Mouse (Mus musculus): ENCODE measurements around the gene Macf1. TPM values are rescaled to one million over a fixed set of nuclear protein-coding genes. Genes with fewer than 3 reads are reported as not detected.

Macf1 gene
- polyA plus RNA-seq, 1 experiment = 22.3 TPM

- Histone ChIP-seq H3K27ac (ENCODE audit: insufficient read depth, low read depth, low read length) (no peak overlapping the region), H3K4me1 (ENCODE audit: control insufficient read depth, insufficient read depth, insufficient read length, low read length) (peaks cover 9% of the 10 kb centered on the region; the same call in 1 of the 2 replicates), H3K36me3 (ENCODE audit: control insufficient read depth, insufficient read depth, low read length) (no peaks in the 10 kb centered on the region), H3K4me3 (ENCODE audit: low read depth, low read length) (peak overlapping the region; percentile 59), H3K27me3 (ENCODE audit: control insufficient read depth, insufficient read depth, low read length) (peaks cover 19% of the 10 kb centered on the region)
- WGBS = 2% methylated on average over 51 of the region's 56 CpGs
- TF ChIP-seq POLR2A (IDR thresholded peaks at IDR 0.05; ENCODE audit: low read depth, low read length) (no peak), CTCF (IDR thresholded peaks at IDR 0.05; ENCODE audit: extremely low read depth, insufficient read length, insufficient replicate concordance, low read depth, low read length) (no peak)
Observed at GRCm38 (mm10) chr4:123686368-123687024, 2.3 kb upstream of the Macf1 start.

- Histone ChIP-seq H3K4me1 (ENCODE audit: control insufficient read depth, insufficient read depth, insufficient read length, low read length) (peaks cover 9% of the 10 kb centered on the region; the same call in 1 of the 2 replicates), H3K27me3 (ENCODE audit: control insufficient read depth, insufficient read depth, low read length) (peaks cover 19% of the 10 kb centered on the region), H3K4me3 (ENCODE audit: low read depth, low read length) (no peak overlapping the region), H3K27ac (ENCODE audit: insufficient read depth, low read depth, low read length) (no peak overlapping the region), H3K36me3 (ENCODE audit: control insufficient read depth, insufficient read depth, low read length) (no peaks in the 10 kb centered on the region)
- TF ChIP-seq POLR2A (IDR thresholded peaks at IDR 0.05; ENCODE audit: low read depth, low read length) (no peak), CTCF (IDR thresholded peaks at IDR 0.05; ENCODE audit: extremely low read depth, insufficient read length, insufficient replicate concordance, low read depth, low read length) (no peak)
- WGBS = 72% methylated on average over 8 of the region's 8 CpGs
Observed at GRCm38 (mm10) chr4:123685506-123686242, 1.5 kb upstream of the Macf1 start.

GRCm38 (mm10) chr4:123685046-123685445 lies 886 bp upstream of the Macf1 start:
- TF ChIP-seq POLR2A (IDR thresholded peaks at IDR 0.05; ENCODE audit: low read depth, low read length) (no peak), CTCF (IDR thresholded peaks at IDR 0.05; ENCODE audit: extremely low read depth, insufficient read length, insufficient replicate concordance, low read depth, low read length) (no peak)
- peaks cover 19% of the 10 kb centered on the region for H3K27me3 ChIP-seq (ENCODE audit: control insufficient read depth, insufficient read depth, low read length)

DNA sequence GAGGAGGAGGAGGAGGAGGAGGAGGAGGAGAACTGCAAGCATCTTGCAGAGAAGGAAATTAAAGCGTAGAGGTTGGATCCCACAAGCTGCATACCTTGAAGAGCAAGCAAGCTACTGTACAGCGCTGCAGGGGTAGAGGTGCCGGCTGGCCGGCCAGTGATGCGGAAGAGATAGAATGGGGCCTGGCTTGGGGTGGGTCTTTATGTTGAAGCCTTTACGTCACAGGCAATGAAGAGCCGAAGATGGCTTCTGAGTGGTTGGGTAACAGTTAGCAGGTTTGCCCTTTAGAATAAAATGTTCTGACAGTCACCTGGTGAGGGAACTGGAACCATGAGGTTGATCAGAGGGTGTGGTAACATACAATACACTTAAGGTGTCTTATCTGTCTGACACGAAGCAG lies 1.9 kb downstream of the Macf1 start:
- Histone ChIP-seq H3K4me3 (ENCODE audit: low read depth, low read length) (no peak overlapping the region), H3K27me3 (ENCODE audit: control insufficient read depth, insufficient read depth, low read length) (peaks cover 15% of the 10 kb centered on the region), H3K4me1 (ENCODE audit: control insufficient read depth, insufficient read depth, insufficient read length, low read length) (peaks cover 6% of the 10 kb centered on the region; the same call in 1 of the 2 replicates), H3K36me3 (ENCODE audit: control insufficient read depth, insufficient read depth, low read length) (no peaks in the 10 kb centered on the region), H3K27ac (ENCODE audit: insufficient read depth, low read depth, low read length) (no peak overlapping the region)
- TF ChIP-seq CTCF (IDR thresholded peaks at IDR 0.05; ENCODE audit: extremely low read depth, insufficient read length, insufficient replicate concordance, low read depth, low read length) = no peak
- WGBS = 83% methylated on average over 8 of the region's 8 CpGs

More at GRCm38 (mm10) chr4:123685046-123685445, 886 bp upstream of the Macf1 start:
- 82% methylated on average over 7 of the region's 7 CpGs for WGBS
- H3K4me1 ChIP-seq (ENCODE audit: control insufficient read depth, insufficient read depth, insufficient read length, low read length) = peaks cover 9% of the 10 kb centered on the region; the same call in 1 of the 2 replicates
- no peak overlapping the region for H3K27ac ChIP-seq (ENCODE audit: insufficient read depth, low read depth, low read length)
- no peak overlapping the region for H3K4me3 ChIP-seq (ENCODE audit: low read depth, low read length)
- no peaks in the 10 kb centered on the region for H3K36me3 ChIP-seq (ENCODE audit: control insufficient read depth, insufficient read depth, low read length)

- Histone ChIP-seq H3K27ac (ENCODE audit: insufficient read depth, low read depth, low read length) (no peak overlapping the region), H3K27me3 (ENCODE audit: control insufficient read depth, insufficient read depth, low read length) (peaks cover 1% of the 10 kb centered on the region; the same call in 1 of the 2 replicates), H3K4me3 (ENCODE audit: low read depth, low read length) (no peak overlapping the region), H3K36me3 (ENCODE audit: control insufficient read depth, insufficient read depth, low read length) (no peaks in the 10 kb centered on the region), H3K4me1 (ENCODE audit: control insufficient read depth, insufficient read depth, insufficient read length, low read length) (no peaks in the 10 kb centered on the region)
- WGBS = 52% methylated on average over 7 of the region's 7 CpGs
- TF ChIP-seq POLR2A (IDR thresholded peaks at IDR 0.05; ENCODE audit: low read depth, low read length) = no peak
- no peak for TF ChIP-seq CTCF (IDR thresholded peaks at IDR 0.05; ENCODE audit: extremely low read depth, insufficient read length, insufficient replicate concordance, low read depth, low read length)
Observed at GRCm38 (mm10) chr4:123680962-123681361, 3.2 kb downstream of the Macf1 start.

DNA sequence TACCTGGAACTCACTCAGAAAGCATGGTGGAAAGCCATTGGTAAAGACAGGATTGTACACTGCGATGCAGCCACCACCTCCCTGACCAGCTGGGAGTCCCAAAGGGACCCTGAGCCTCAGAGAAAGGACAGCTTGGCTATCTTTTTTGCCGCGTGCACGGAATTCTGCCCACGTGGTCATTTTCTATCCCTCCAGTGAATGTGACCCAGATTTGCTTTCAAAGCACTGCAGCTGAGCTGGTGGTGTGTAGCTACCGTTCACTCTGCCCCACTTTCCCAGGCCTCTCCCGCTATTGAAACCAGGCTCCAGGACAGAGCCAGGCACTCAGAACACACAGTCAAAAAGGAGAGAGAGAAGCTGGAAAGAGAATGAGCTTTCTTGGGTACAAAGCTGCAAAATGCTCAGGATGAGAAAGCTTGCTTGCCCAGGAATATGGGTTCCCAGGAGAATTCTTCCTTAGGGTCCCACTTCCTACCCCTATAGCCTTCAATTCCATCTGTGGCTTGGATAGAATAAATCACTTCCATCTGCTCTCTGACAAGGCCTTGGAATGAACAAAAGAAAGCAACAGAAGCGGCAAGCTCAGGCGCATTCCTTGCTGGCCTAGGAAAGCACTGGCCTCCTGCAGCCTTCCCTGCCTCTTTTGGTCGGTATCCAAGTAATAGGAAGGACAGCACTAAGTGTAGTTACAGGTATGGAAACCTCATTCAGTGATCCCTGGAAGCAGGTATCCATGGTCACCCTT lies 6.9 kb downstream of the Macf1 start:
- WGBS = 74% methylated on average over 10 of the region's 10 CpGs
- no peak overlapping the region for H3K27ac ChIP-seq (ENCODE audit: insufficient read depth, low read depth, low read length)
- no peaks in the 10 kb centered on the region for H3K4me1 ChIP-seq (ENCODE audit: control insufficient read depth, insufficient read depth, insufficient read length, low read length)
- H3K27me3 ChIP-seq (ENCODE audit: control insufficient read depth, insufficient read depth, low read length) = no peaks in the 10 kb centered on the region
- H3K4me3 ChIP-seq (ENCODE audit: low read depth, low read length) = no peak overlapping the region
- no peak for TF ChIP-seq CTCF (IDR thresholded peaks at IDR 0.05; ENCODE audit: extremely low read depth, insufficient read length, insufficient replicate concordance, low read depth, low read length)
- TF ChIP-seq POLR2A (IDR thresholded peaks at IDR 0.05; ENCODE audit: low read depth, low read length) = no peak
- no peaks in the 10 kb centered on the region for H3K36me3 ChIP-seq (ENCODE audit: control insufficient read depth, insufficient read depth, low read length)

GRCm38 (mm10) chr4:123670598-123670997 lies 13.6 kb downstream of the Macf1 start:
- Histone ChIP-seq H3K4me1 (ENCODE audit: control insufficient read depth, insufficient read depth, insufficient read length, low read length) (no peaks in the 10 kb centered on the region), H3K27ac (ENCODE audit: insufficient read depth, low read depth, low read length) (no peak overlapping the region), H3K27me3 (ENCODE audit: control insufficient read depth, insufficient read depth, low read length) (no peaks in the 10 kb centered on the region), H3K4me3 (ENCODE audit: low read depth, low read length) (no peak overlapping the region), H3K36me3 (ENCODE audit: control insufficient read depth, insufficient read depth, low read length) (no peaks in the 10 kb centered on the region)
- TF ChIP-seq CTCF (IDR thresholded peaks at IDR 0.05; ENCODE audit: extremely low read depth, insufficient read length, insufficient replicate concordance, low read depth, low read length) (no peak), POLR2A (IDR thresholded peaks at IDR 0.05; ENCODE audit: low read depth, low read length) (no peak)
